Comparison of ENCODE assay signal across 8 mouse cellular contexts in the genomic region with DNA sequence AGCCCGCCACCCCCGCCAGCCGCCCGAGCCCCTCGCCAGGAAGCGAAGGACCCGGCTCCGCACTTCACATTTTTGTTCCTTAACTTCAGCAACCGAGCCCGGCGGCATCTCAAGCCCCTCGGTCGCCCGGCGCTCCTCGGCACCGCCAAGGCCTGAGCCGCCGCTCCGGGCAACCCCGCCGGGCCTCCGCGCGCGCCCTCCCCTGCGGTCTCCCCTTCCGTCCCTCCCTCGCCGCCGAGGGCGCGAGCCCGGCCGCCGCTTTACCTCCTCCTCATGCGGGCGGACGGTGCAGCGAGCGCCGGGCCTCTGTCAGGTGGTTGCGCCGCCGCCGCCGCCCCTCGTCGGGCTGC. TPM values are rescaled to one million over a fixed set of nuclear protein-coding genes. Genes with fewer than 3 reads are reported as not detected.
DNase-seq lines count a peak whose midpoint lies in the region; ATAC-seq and TF ChIP-seq lines count a peak whose summit lies in the region.

No protein-coding gene starts in this region.

- in situ Hi-C loops in CH12.LX (cut with MboI; ENCODE audit: low pct_ligation_motif_present, low pct_unique_long_range_greater_than_20kb, low sequenced_read_pairs): loop anchor here (10.0 kb wide), 1 partner anchor 303 kb away; a partner anchor contains a TSS

- H3K27me3 ChIP-seq in heart, embryonic 10.5 days (ENCODE audit: insufficient read depth, poor library complexity, severe bottlenecking): no peaks in the 10 kb centered on the region
- H3K27me3 ChIP-seq in CH12.LX (replicated peaks): no peaks in the 10 kb centered on the region
- H3K27me3 ChIP-seq in hindbrain, embryonic 12.5 days: no peaks in the 10 kb centered on the region

- TF ChIP-seq POLR2A in CH12.LX (IDR thresholded peaks at IDR 0.05; ENCODE audit: low read depth, low read length): no peak
- no peak for TF ChIP-seq POLR2A in embryonic fibroblast, embryonic 13.5 days (IDR thresholded peaks at IDR 0.05; ENCODE audit: low read depth, low read length)

- peaks cover 17% of the 10 kb centered on the region for H3K4me1 ChIP-seq in heart, embryonic 10.5 days
- peaks cover 2 to 31% of the 10 kb centered on the region in 2 experiments for H3K4me1 ChIP-seq in CH12.LX (ENCODE audit: control insufficient read depth in 1 of 2, insufficient read depth in 2 of 2)
- peaks cover 9% of the 10 kb centered on the region for H3K4me1 ChIP-seq in embryonic fibroblast, embryonic 13.5 days (ENCODE audit: control insufficient read depth, insufficient read depth, low read length)
- H3K4me1 ChIP-seq in hindbrain, embryonic 12.5 days: peaks cover 24% of the 10 kb centered on the region

- H3K4me2 ChIP-seq in CH12.LX (ENCODE audit: insufficient read depth, low read depth, poor library complexity, severe bottlenecking): no peak overlapping the region
- H3K4me2 ChIP-seq in hindbrain, embryonic 12.5 days (replicated peaks): peak overlapping the region; percentile 59

- peaks cover 48% of the 10 kb centered on the region for H3K79me2 ChIP-seq in CH12.LX (replicated peaks; ENCODE audit: control insufficient read depth, extremely low read depth, insufficient read depth, poor library complexity, severe bottlenecking)

- no peaks in the 10 kb centered on the region for H3K9me3 ChIP-seq in heart, embryonic 10.5 days
- H3K9me3 ChIP-seq in CH12.LX (replicated peaks; ENCODE audit: low read length): no peaks in the 10 kb centered on the region
- no peaks in the 10 kb centered on the region for H3K9me3 ChIP-seq in hindbrain, embryonic 12.5 days (replicated peaks)

- dilution Hi-C loops in CH12.LX (cut with MboI; ENCODE audit: extremely low pct_ligation_motif_present, extremely low pct_unique_long_range_greater_than_20kb, low sequenced_read_pairs): no loop called here

- no peak for TF ChIP-seq RAD21 in CH12.LX (IDR thresholded peaks at IDR 0.05; ENCODE audit: low read depth, low read length)

- peak overlapping the region; percentile 92 for H3K4me3 ChIP-seq in heart, embryonic 10.5 days
- H3K4me3 ChIP-seq in CH12.LX (replicated peaks in 1 of 3; ENCODE audit: low read depth in 2 of 3, low read length in 2 of 3, poor library complexity in 1 of 3): peak overlapping the region; percentile 46 to 92 (median 89)
- H3K4me3 ChIP-seq in embryonic fibroblast, embryonic 13.5 days (ENCODE audit: insufficient read depth, low read length): peak overlapping the region; percentile 99
- peak overlapping the region; percentile 73 for H3K4me3 ChIP-seq in hindbrain, embryonic 12.5 days

- no peak for TF ChIP-seq CTCF in CH12.LX (conservative IDR thresholded peaks at IDR 0.05 in 1 of 2, IDR thresholded peaks at IDR 0.05 in 1 of 2; ENCODE audit: low read depth in 2 of 2, low read length in 2 of 2)
- no peak for TF ChIP-seq CTCF in embryonic fibroblast, embryonic 13.5 days (IDR thresholded peaks at IDR 0.05; ENCODE audit: borderline replicate concordance, insufficient read depth, low read length)

- no peak for DNase-seq in heart, embryonic 10.5 days (ENCODE audit: low spot score)
- no peak for DNase-seq in heart, postnatal 4 days
- DNase-seq in CH12.LX (ENCODE audit: extremely low read depth) (no peak), MN1 (ENCODE audit: low spot score) (no peak)
- DNase-seq in spleen, postnatal 4 days (ENCODE audit: low spot score in 2 of 2): peak; percentile 63 to 87

- H3K36me3 ChIP-seq in heart, embryonic 10.5 days: peaks cover 18% of the 10 kb centered on the region
- peaks cover 6 to 25% of the 10 kb centered on the region in 2 experiments for H3K36me3 ChIP-seq in CH12.LX (replicated peaks in 1 of 2; ENCODE audit: control insufficient read depth in 1 of 2, insufficient read depth in 1 of 2, low read length in 1 of 2)
- 0 out of 2 replicates have a peak, but pooled peaks cover 3% of the 10 kb centered on the region for H3K36me3 ChIP-seq in hindbrain, embryonic 12.5 days

- peak overlapping the region; percentile 98 for H3K9ac ChIP-seq in CH12.LX (ENCODE audit: insufficient read depth, low read depth)
- H3K9ac ChIP-seq in hindbrain, embryonic 12.5 days: peak overlapping the region; percentile 92

- no peak for TF ChIP-seq EP300 in CH12.LX (IDR thresholded peaks at IDR 0.05; ENCODE audit: low read length)

- WGBS in heart, embryonic 10.5 days: 2% methylated on average over 48 of the region's 49 CpGs
- under 1% methylated on average over 41 of the region's 49 CpGs for WGBS in hindbrain, embryonic 12.5 days

- peak; percentile 76 for ATAC-seq in hindbrain, embryonic 12.5 days (ENCODE audit: low FRiP score)
- peak; percentile 7; the same call in 1 of the 2 replicates for ATAC-seq in megakaryocyte progenitor cell, adult 5-6 weeks (replicated peaks; ENCODE audit: poor library complexity)

- peak overlapping the region; percentile 98 for H3K27ac ChIP-seq in heart, embryonic 10.5 days
- peak overlapping the region; percentile 88 for H3K27ac ChIP-seq in CH12.LX (ENCODE audit: insufficient read depth, low read depth)
- peak overlapping the region; percentile 93 for H3K27ac ChIP-seq in embryonic fibroblast, embryonic 13.5 days (ENCODE audit: insufficient read depth, low read length)
- peak overlapping the region; percentile 97 for H3K27ac ChIP-seq in hindbrain, embryonic 12.5 days

TF ChIP-seq in CH12.LX, 34 proteins besides CTCF, POLR2A, EP300 and RAD21:
- TF ChIP-seq CHD2 (IDR thresholded peaks at IDR 0.05; ENCODE audit: low read length): no peak
- TF ChIP-seq TBP (conservative IDR thresholded peaks at IDR 0.05; ENCODE audit: low read depth, low read length): no peak
- TF ChIP-seq MAZ (IDR thresholded peaks at IDR 0.05; ENCODE audit: low read depth, low read length): no peak
- no peak for TF ChIP-seq ZC3H11A (IDR thresholded peaks at IDR 0.05; ENCODE audit: low read depth, low read length)
- TF ChIP-seq MEF2A (IDR thresholded peaks at IDR 0.05; ENCODE audit: borderline replicate concordance, low read depth, low read length): no peak
- no peak for TF ChIP-seq ZKSCAN1 (IDR thresholded peaks at IDR 0.05; ENCODE audit: borderline replicate concordance, low read depth, low read length)
- no peak for TF ChIP-seq ETS1 (conservative IDR thresholded peaks at IDR 0.05; ENCODE audit: low read depth, low read length)
- no peak for TF ChIP-seq IRF4 (IDR thresholded peaks at IDR 0.05; ENCODE audit: low read depth, low read length)
- TF ChIP-seq UBTF (IDR thresholded peaks at IDR 0.05; ENCODE audit: low read depth, low read length): peak; percentile 24; the same call in 1 of the 2 replicates
- TF ChIP-seq TCF12 (IDR thresholded peaks at IDR 0.05; ENCODE audit: low read depth, low read length): 0 out of 2 replicates have a peak, but pooled peaks have one; percentile 36
TF ChIP-seq in CH12.LX: peak in this region for 2.

RNA-seq across cellular contexts. Expression of a gene that starts 0.6 kb away (rescaled TPM):
- polyA plus RNA-seq in heart, embryonic 10.5 days (2016; fragmentation: Nextera tagmentation; extraction: Ambion mirVana): 53.6 and 69.2 TPM in 2 replicates
- total RNA-seq in heart, postnatal 4 days (2021): 10 to 100 TPM; 88.1 to 93.2 TPM
- total RNA-seq in CH12.LX (2012; rRNA removed) (126 and 129 TPM in 2 replicates), CH12.LX (2014; rRNA removed) (178 and 198 TPM in 2 replicates)
- 116 and 140 TPM in 2 replicates for polyA plus RNA-seq in CH12.LX (2012; ENCODE audit: insufficient read length, low read depth)
- 203 and 225 TPM in 2 replicates for polyA plus RNA-seq in embryonic fibroblast, embryonic 13.5 days (2011; ENCODE audit: insufficient read length, low read depth, missing spikeins)
- polyA plus RNA-seq in hindbrain, embryonic 12.5 days (2016; fragmentation: Nextera tagmentation; extraction: Ambion mirVana): 102 and 109 TPM in 2 replicates
- 215 and 245 TPM in 2 replicates for total RNA-seq in megakaryocyte progenitor cell, adult 5-6 weeks (2015)
- total RNA-seq in megakaryocyte progenitor cell, adult 5-6 weeks (2017): 189 and 232 TPM in 2 replicates

Comparison
In these comparisons a context has a peak if more than half of its experiments do, and no peak if none do; other contexts are left out.
1. DNase-seq: peak in spleen, postnatal 4 days (2 of 2); none in heart, embryonic 10.5 days (single experiment), heart, postnatal 4 days (single experiment), CH12.LX (single experiment) and MN1 (single experiment).
2. Peak in every context shown above with its lines, with median percentiles within 50 percentile points of each other: H3K27ac ChIP-seq and H3K4me3 ChIP-seq.